Mouse (Mus musculus) layer of hippocampus, postnatal 25 days (tissue): Measurements from ENCODE around the gene Krt23. TPM values are rescaled to one million over a fixed set of nuclear protein-coding genes. Genes with fewer than 3 reads are reported as not detected.
A peak's percentile ranks its signal among the peaks of the same experiment; 100 is the strongest.

Experiments
- DNase-seq, 2 experiments: peaks; one replicate each; pipeline ENCODE4 v3.0.0; 2022; ENCODE audit warnings: mixed read lengths in 2 of 2, low spot score in 1 of 2; ENCODE audit errors: extremely low spot score in 1 of 2
- total RNA-seq, 2 experiments: library from RNA; stranded (reverse); gene quantifications; 2 replicates each; pipeline ENCODE4 v1.2.3; 2021

Gene Krt23
- total RNA-seq, 2 experiments from 2014 or later: not detected

GRCm38 (mm10) chr11:99454759-99455158 is 38.2 kb downstream of the Krt23 start:
- no peak for DNase-seq

DNA sequence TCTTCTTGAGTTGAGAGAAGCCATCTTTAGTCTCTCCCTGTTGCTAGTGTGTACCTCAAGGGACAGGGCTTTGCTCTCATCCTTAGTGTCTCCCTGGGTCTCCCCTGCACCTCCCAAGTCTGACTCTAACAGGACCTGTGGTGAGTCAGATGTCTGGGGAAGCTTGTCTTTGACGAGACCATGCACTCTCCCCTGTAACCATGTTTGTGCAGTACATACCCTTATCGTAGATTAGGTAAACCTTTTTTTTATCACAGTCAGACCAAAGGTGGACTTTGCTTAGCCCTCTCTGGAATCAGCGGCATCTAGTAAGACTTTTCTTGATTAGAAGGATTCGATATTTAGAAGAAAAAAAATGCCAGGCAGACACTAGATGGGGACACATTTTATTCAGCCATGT is 38.9 kb downstream of the Krt23 start:
- no peak for DNase-seq

- DNase-seq: no peak
Observed at GRCm38 (mm10) chr11:99448769-99449168, 44.2 kb downstream of the Krt23 start.

GRCm38 (mm10) chr11:99441220-99441619 is 51.7 kb downstream of the Krt23 start:
- DNase-seq: no peak

- DNase-seq: no peak
Observed at GRCm38 (mm10) chr11:99439465-99439864, 53.5 kb downstream of the Krt23 start.

GRCm38 (mm10) chr11:99437972-99438371 is 55.0 kb downstream of the Krt23 start, which contains the start of gene Krt20:
Gene Krt20 (minus strand): TSS chr11:99438150.
- DNase-seq: no peak

GRCm38 (mm10) chr11:99436625-99437024 is 56.3 kb downstream of the Krt23 start:
- no peak for DNase-seq

GRCm38 (mm10) chr11:99430670-99431069 is 62.3 kb downstream of the Krt23 start:
- peak in 1 of 2 experiments; percentile 16 for DNase-seq

Other genes starting within 250 kb of the Krt23 start
- gene Krt222, start 249.1 kb downstream of the Krt23 start, total RNA-seq: 10 to 100 TPM; 26.5 to 27.3 TPM
- gene Krt24, start 207.9 kb downstream of the Krt23 start, total RNA-seq: not detected
- gene Krt25, start 170.2 kb downstream of the Krt23 start, total RNA-seq: not detected
- not detected for gene Krt26, start 155.2 kb downstream of the Krt23 start, total RNA-seq
- gene Krt27, start 142.0 kb downstream of the Krt23 start, total RNA-seq: not detected
- under 1 TPM; 0.21 to 0.49 TPM for gene Krt28, start 118.2 kb downstream of the Krt23 start, total RNA-seq
- gene Krt10, start 103.8 kb downstream of the Krt23 start, total RNA-seq: 10 to 100 TPM; 12.6 to 15.7 TPM
- gene Krt12, start 70.9 kb downstream of the Krt23 start, total RNA-seq: 1 to 10 TPM in 1 of 2 experiments, under 1 TPM in 1; 0.89 to 1.4 TPM
- gene Krt20, start 55.0 kb downstream of the Krt23 start, total RNA-seq: not detected
- not detected for gene Krt39, start 28.2 kb upstream of the Krt23 start, total RNA-seq
- gene Krt40, start 50.0 kb upstream of the Krt23 start, total RNA-seq: not detected
- not detected for gene Krtap3-3, start 57.7 kb upstream of the Krt23 start, total RNA-seq
- gene Krtap3-2, start 63.7 kb upstream of the Krt23 start, total RNA-seq: not detected
- not detected for gene Gm11939, start 66.3 kb upstream of the Krt23 start, total RNA-seq
- not detected for gene Krtap3-1, start 73.5 kb upstream of the Krt23 start, total RNA-seq
- not detected for gene Krtap1-5, start 87.9 kb upstream of the Krt23 start, total RNA-seq
- gene Krtap1-4, start 90.5 kb upstream of the Krt23 start, total RNA-seq: not detected
- gene Krtap1-3, start 98.2 kb upstream of the Krt23 start, total RNA-seq: not detected
- not detected for gene Krtap9-3, start 105.0 kb upstream of the Krt23 start, total RNA-seq
- not detected for gene Gm11938, start 110.2 kb upstream of the Krt23 start, total RNA-seq
- gene Gm11937, start 117.1 kb upstream of the Krt23 start, total RNA-seq: not detected
- not detected for gene Krtap2-4, start 121.7 kb upstream of the Krt23 start, total RNA-seq
- gene Gm11562, start 127.3 kb upstream of the Krt23 start, total RNA-seq: not detected
- gene Krtap4-1, start 135.1 kb upstream of the Krt23 start, total RNA-seq: not detected
- not detected for gene Krtap4-2, start 141.9 kb upstream of the Krt23 start, total RNA-seq
- not detected for gene Krtap4-7, start 151.0 kb upstream of the Krt23 start, total RNA-seq
- gene Gm11555, start 157.1 kb upstream of the Krt23 start, total RNA-seq: not detected
- gene Gm11563, start 165.8 kb upstream of the Krt23 start, total RNA-seq: not detected
- not detected for gene Krtap4-6, start 172.8 kb upstream of the Krt23 start, total RNA-seq
- not detected for gene Gm14190, start 197.6 kb upstream of the Krt23 start, total RNA-seq
- gene Gm14180, start 241.2 kb upstream of the Krt23 start, total RNA-seq: not detected